Mouse (Mus musculus) lung, embryonic 14.5 days (tissue): ENCODE measurements around the gene 2410002F23Rik. TPM values are rescaled to one million over a fixed set of nuclear protein-coding genes. Genes with fewer than 3 reads are reported as not detected.
"Not testable (repeated sequence)": the region's sequence is repeated elsewhere in the genome, so short reads cannot be mapped to it uniquely, and the experiment has no call there.

Experiments
- ATAC-seq: fragments of 200-750 bp; cut with Nextera tagmentation; 2 replicates; pipeline ENCODE4 v1.8.0; 2017; ENCODE audit warnings: mild to moderate bottlenecking, moderate TSS enrichment, moderate library complexity; ENCODE audit not compliant: insufficient read depth
- DNase-seq: peaks from one replicate; pipeline ENCODE4 v3.0.0-alpha.2; 2015
- H3K27ac ChIP-seq: fragments of 300-500 bp; sonication (generic); 2 replicates; pipeline ENCODE4 v1.5.1; 2014; ENCODE audit warnings: low read depth, mild to moderate bottlenecking, moderate library complexity
- H3K27me3 ChIP-seq: fragments of 300-500 bp; sonication (generic); 2 replicates; pipeline ENCODE4 v1.6.1; 2014; ENCODE audit warnings: low read length, control low read depth; ENCODE audit not compliant: insufficient read depth
- H3K36me3 ChIP-seq: fragments of 300-500 bp; sonication (generic); 2 replicates; pipeline ENCODE4 v1.6.1; 2014; ENCODE audit warnings: control low read depth; ENCODE audit not compliant: insufficient read depth
- H3K4me1 ChIP-seq: fragments of 300-500 bp; sonication (generic); 2 replicates; pipeline ENCODE4 v1.6.1; 2014; ENCODE audit warnings: antibody characterized with exemption, control low read depth; ENCODE audit not compliant: insufficient read depth
- H3K4me2 ChIP-seq: fragments of 300-500 bp; sonication (generic); 2 replicates; pipeline ENCODE4 v1.6.1; 2014; ENCODE audit warnings: mild to moderate bottlenecking
- H3K4me3 ChIP-seq: fragments of 300-500 bp; sonication (generic); 2 replicates; pipeline ENCODE4 v1.5.1; 2014; ENCODE audit warnings: low read depth, low read length
- H3K9ac ChIP-seq: fragments of 300-500 bp; sonication (generic); 2 replicates; pipeline ENCODE4 v1.6.1; 2014
- H3K9me3 ChIP-seq: fragments of 300-500 bp; sonication (generic); 2 replicates; pipeline ENCODE4 v1.6.1; 2016; ENCODE audit warnings: low read depth, low read length, control low read depth
- CTCF ChIP-seq: IDR thresholded peaks from 2 replicates; pipeline ENCODE4 v1.5.1; 2016; ENCODE audit warnings: antibody characterized with exemption, low read depth
- WGBS: fragments of 180-500 bp; shearing (Covaris S2); extraction: QIAGEN DNeasy Blood & Tissue Kit; methylation state at CpG from one replicate; pipeline ENCODE4 v1.1.7; 2014; 5-methylcytosine and 5-hydroxymethylcytosine counted together
- polyA plus RNA-seq: library from polyadenylated mRNA; unstranded; fragments of >200 nt; fragmentation: Nextera tagmentation; extraction: Ambion mirVana; gene quantifications from 2 replicates; pipeline ENCODE4 v1.2.1, GENCODE M21; 2014

The 2410002F23Rik gene
- polyA plus RNA-seq, 1 experiment from 2014 or later: 146 TPM

DNA sequence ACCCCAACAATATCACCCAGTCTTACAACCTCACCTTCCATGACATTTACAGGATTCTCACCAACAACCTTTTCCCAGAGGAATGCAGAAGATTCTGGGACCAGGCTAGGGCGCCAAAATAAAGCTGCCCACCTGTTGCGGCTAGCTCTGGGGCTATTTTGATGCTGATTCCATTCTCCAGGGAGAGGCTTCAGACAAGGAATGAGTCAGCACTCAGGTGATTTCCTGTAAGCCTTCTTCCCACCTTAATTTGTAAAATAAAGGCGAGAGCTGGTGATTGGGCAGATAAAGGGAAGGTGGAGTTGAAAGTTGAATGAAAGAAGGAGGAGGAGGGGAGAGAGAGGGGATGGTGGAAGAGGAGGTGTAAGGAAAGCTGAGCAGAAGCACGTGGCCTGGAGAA is 44.9 kb downstream of the 2410002F23Rik start:
- no peaks in the 10 kb centered on the region for H3K27me3 ChIP-seq
- no peak for TF ChIP-seq CTCF
- H3K9me3 ChIP-seq: no peaks in the 10 kb centered on the region
- H3K4me3 ChIP-seq: no peak overlapping the region
- ATAC-seq (no peak), DNase-seq (no peak)
- no peaks in the 10 kb centered on the region for H3K4me1 ChIP-seq
- WGBS: 48% methylated on average over 4 of the region's 4 CpGs
- no peak overlapping the region for H3K27ac ChIP-seq
- no peaks in the 10 kb centered on the region for H3K36me3 ChIP-seq
- no peak overlapping the region for H3K9ac ChIP-seq
- no peak overlapping the region for H3K4me2 ChIP-seq

DNA sequence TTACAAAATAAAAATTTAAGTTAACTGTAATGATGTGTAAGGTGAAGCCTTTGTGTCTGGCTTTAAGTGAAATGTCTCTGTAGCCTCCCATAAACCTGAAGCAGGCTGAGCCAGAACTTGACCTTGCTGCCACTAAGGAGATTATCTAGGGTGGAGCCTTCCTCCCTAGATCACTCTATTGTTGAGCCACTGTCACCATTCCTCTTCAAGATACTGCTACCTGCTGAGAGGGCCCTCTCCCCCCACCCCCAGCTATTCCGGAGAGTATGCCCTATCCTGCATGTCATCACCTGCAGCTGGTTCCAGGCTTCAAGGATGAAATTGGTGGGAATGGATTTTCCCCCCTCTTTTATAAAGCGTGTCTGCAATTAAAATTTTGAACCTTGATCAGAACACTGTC is 51.0 kb downstream of the 2410002F23Rik start:
- not testable (repeated sequence) for H3K4me1 ChIP-seq, DNase-seq, H3K9ac ChIP-seq, H3K4me2 ChIP-seq, H3K4me3 ChIP-seq, H3K36me3 ChIP-seq, ATAC-seq, H3K27ac ChIP-seq, H3K9me3 ChIP-seq, H3K27me3 ChIP-seq
- WGBS: 71% methylated on average over 2 of the region's 2 CpGs

Other genes starting within 250 kb of the 2410002F23Rik start
- not detected in 2 replicates for gene Klk1b26, start 234.6 kb upstream of the 2410002F23Rik start, polyA plus RNA-seq
- gene Klk1b27, start 194.4 kb upstream of the 2410002F23Rik start, polyA plus RNA-seq: not detected in 2 replicates
- gene Klk1b21, start 144.4 kb upstream of the 2410002F23Rik start, polyA plus RNA-seq: not detected in 2 replicates
- not detected in 2 replicates for gene Klk1b22, start 134.0 kb upstream of the 2410002F23Rik start, polyA plus RNA-seq
- gene Klk1b16, start 110.0 kb upstream of the 2410002F23Rik start, polyA plus RNA-seq: not detected in 2 replicates
- not detected in 2 replicates for gene Klk1b24, start 58.5 kb upstream of the 2410002F23Rik start, polyA plus RNA-seq
- gene Klk1b3, start 48.5 kb upstream of the 2410002F23Rik start, polyA plus RNA-seq: not detected in 2 replicates
- gene Klk1b4, start 39.3 kb upstream of the 2410002F23Rik start, polyA plus RNA-seq: not detected in 2 replicates
- not detected in 2 replicates for gene Klk1b5, start 30.8 kb upstream of the 2410002F23Rik start, polyA plus RNA-seq
- gene Klk1, start 21.4 kb upstream of the 2410002F23Rik start, polyA plus RNA-seq: 0.20 and 0.26 TPM in 2 replicates
- gene Gm36864, start 10.5 kb upstream of the 2410002F23Rik start, polyA plus RNA-seq: not detected in 2 replicates
- gene 1700028J19Rik, start within 50 bp of the 2410002F23Rik start, polyA plus RNA-seq: 0.96 and 1.5 TPM in 2 replicates
- gene Acp4, start 10.7 kb downstream of the 2410002F23Rik start, polyA plus RNA-seq: 0.11 TPM in 1 of 2 replicates, not detected in the other
- gene Gm15517, start 14.7 kb downstream of the 2410002F23Rik start, polyA plus RNA-seq: not detected in 2 replicates
- 1.8 TPM in 2 replicates for gene Clec11a, start 60.2 kb downstream of the 2410002F23Rik start, polyA plus RNA-seq
- 1.3 and 1.6 TPM in 2 replicates for gene Shank1, start 63.5 kb downstream of the 2410002F23Rik start, polyA plus RNA-seq
- gene Syt3, start 137.4 kb downstream of the 2410002F23Rik start, polyA plus RNA-seq: 2.0 and 2.9 TPM in 2 replicates
- 0.71 and 1.2 TPM in 2 replicates for gene 1700008O03Rik, start 139.1 kb downstream of the 2410002F23Rik start, polyA plus RNA-seq
- 1.5 TPM in 2 replicates for gene Lrrc4b, start 182.3 kb downstream of the 2410002F23Rik start, polyA plus RNA-seq
- gene Aspdh, start 218.7 kb downstream of the 2410002F23Rik start, polyA plus RNA-seq: 0.28 TPM in 1 of 2 replicates, not detected in the other
- gene Josd2, start 221.3 kb downstream of the 2410002F23Rik start, polyA plus RNA-seq: 82.7 and 87.6 TPM in 2 replicates
- 122 and 133 TPM in 2 replicates for gene Emc10, start 249.8 kb downstream of the 2410002F23Rik start, polyA plus RNA-seq
- gene Fam71e1, start 249.9 kb downstream of the 2410002F23Rik start, polyA plus RNA-seq: 9.1 and 11.3 TPM in 2 replicates